Mouse (Mus musculus) limb, embryonic 15.5 days (tissue): ENCODE measurements around the gene Abhd14b. TPM values are rescaled to one million over a fixed set of nuclear protein-coding genes. Genes with fewer than 3 reads are reported as not detected.
"Not testable (repeated sequence)": the region's sequence is repeated elsewhere in the genome, so short reads cannot be mapped to it uniquely, and the experiment has no call there.

Experiments
- ATAC-seq: fragments of 200-750 bp; cut with Nextera tagmentation; 2 replicates; pipeline ENCODE4 v1.8.0; 2017; ENCODE audit warnings: low read depth, moderate TSS enrichment; ENCODE audit not compliant: insufficient number of reproducible peaks, low FRiP score, low TSS enrichment
- H3K27ac ChIP-seq: fragments of 300-500 bp; sonication (generic); 2 replicates; pipeline ENCODE4 v1.5.1; 2015; ENCODE audit warnings: moderate library complexity, mild to moderate bottlenecking, inconsistent platforms
- H3K27me3 ChIP-seq: fragments of 300-500 bp; sonication (generic); 2 replicates; pipeline ENCODE4 v1.6.1; 2015; ENCODE audit warnings: inconsistent platforms
- H3K36me3 ChIP-seq: fragments of 300-500 bp; sonication (generic); 2 replicates; pipeline ENCODE4 v1.6.1; 2015; ENCODE audit warnings: inconsistent platforms
- H3K4me1 ChIP-seq: fragments of 300-500 bp; sonication (generic); 2 replicates; pipeline ENCODE4 v1.6.1; 2015; ENCODE audit warnings: inconsistent platforms
- H3K4me2 ChIP-seq: fragments of 300-500 bp; sonication (generic); 2 replicates; pipeline ENCODE4 v1.6.1; 2015; ENCODE audit warnings: mild to moderate bottlenecking, inconsistent platforms
- H3K4me3 ChIP-seq: fragments of 300-500 bp; sonication (generic); 2 replicates; pipeline ENCODE4 v1.5.1; 2015; ENCODE audit warnings: mild to moderate bottlenecking, inconsistent platforms
- H3K9ac ChIP-seq: fragments of 300-500 bp; sonication (generic); 2 replicates; pipeline ENCODE4 v1.6.1; 2015; ENCODE audit warnings: inconsistent platforms
- H3K9me3 ChIP-seq: fragments of 300-500 bp; sonication (generic); 2 replicates; pipeline ENCODE4 v1.6.1; 2016; ENCODE audit warnings: inconsistent platforms
- WGBS: fragments of 180-500 bp; shearing (Covaris S2); methylation state at CpG from one replicate; pipeline ENCODE4 v1.1.7; 2015; 5-methylcytosine and 5-hydroxymethylcytosine counted together
- polyA plus RNA-seq: library from polyadenylated mRNA; unstranded; fragments of >200 nt; fragmentation: Nextera tagmentation; extraction: Ambion mirVana; gene quantifications from 2 replicates; pipeline ENCODE4 v1.2.1, GENCODE M21; 2015

Gene Abhd14b
- polyA plus RNA-seq, 1 experiment from 2014 or later: 40.8 TPM

DNA sequence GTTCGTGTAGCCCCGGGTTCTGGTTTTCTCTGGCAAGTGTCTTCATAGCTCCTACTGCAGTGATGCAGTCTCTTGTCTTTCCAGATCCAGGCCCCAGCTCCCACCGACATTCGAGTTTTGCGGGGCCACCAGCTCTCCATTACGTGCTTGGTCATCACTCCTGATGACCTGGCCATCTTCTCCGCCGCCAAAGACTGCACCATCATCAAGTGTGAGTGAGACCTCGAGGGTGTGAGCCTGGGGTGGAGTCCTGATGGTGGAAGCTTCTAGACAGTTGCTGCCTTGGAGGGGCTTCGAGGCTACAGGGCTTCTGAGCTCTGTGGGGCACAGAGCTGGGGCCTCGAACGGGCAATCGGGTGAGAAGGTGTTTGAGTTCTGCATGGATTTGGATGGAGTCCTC, 34.4 kb downstream of the Abhd14b start:
- H3K4me2 ChIP-seq: no peak overlapping the region
- no peak overlapping the region for H3K9ac ChIP-seq
- peaks cover 15% of the 10 kb centered on the region for H3K4me1 ChIP-seq
- H3K4me3 ChIP-seq: no peak overlapping the region
- WGBS: 91% methylated on average over 13 of the region's 13 CpGs
- H3K27ac ChIP-seq: no peak overlapping the region
- H3K36me3 ChIP-seq: peaks cover 69% of the 10 kb centered on the region
- H3K9me3 ChIP-seq: no peaks in the 10 kb centered on the region
- no peak for ATAC-seq
- no peaks in the 10 kb centered on the region for H3K27me3 ChIP-seq

DNA sequence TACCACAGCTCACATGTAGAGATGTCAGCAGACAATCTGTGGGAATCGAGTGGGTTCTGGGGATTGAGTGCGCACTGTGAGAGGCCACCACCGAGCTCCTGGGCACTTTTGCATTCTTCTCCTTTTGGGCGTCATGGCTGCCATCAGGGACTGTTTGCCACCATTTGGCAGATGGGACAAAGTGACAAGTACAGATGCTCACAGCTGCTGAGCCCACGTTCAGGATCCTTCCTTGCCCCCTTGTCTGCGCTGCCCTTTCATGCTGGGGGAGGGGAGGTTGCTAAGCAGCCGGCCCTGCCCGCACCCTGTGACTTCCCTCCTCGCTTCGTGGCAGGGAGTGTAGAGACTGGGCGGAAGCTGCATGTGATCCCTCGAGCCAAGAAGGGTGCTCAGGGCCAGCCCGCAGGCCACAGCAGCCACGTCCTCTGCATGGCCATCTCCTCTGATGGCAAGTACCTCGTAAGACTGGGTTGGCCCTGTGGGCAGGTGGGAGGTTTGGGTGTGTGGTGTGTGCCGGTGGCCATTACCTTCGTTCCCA, 35.4 kb downstream of the Abhd14b start:
- H3K9me3 ChIP-seq: no peaks in the 10 kb centered on the region
- peaks cover 69% of the 10 kb centered on the region for H3K36me3 ChIP-seq
- peaks cover 10% of the 10 kb centered on the region for H3K4me1 ChIP-seq
- H3K27ac ChIP-seq: no peak overlapping the region
- H3K4me3 ChIP-seq: no peak overlapping the region
- H3K27me3 ChIP-seq: no peaks in the 10 kb centered on the region
- no peak for ATAC-seq
- no peak overlapping the region for H3K4me2 ChIP-seq
- WGBS: 87% methylated on average over 17 of the region's 17 CpGs
- no peak overlapping the region for H3K9ac ChIP-seq

DNA sequence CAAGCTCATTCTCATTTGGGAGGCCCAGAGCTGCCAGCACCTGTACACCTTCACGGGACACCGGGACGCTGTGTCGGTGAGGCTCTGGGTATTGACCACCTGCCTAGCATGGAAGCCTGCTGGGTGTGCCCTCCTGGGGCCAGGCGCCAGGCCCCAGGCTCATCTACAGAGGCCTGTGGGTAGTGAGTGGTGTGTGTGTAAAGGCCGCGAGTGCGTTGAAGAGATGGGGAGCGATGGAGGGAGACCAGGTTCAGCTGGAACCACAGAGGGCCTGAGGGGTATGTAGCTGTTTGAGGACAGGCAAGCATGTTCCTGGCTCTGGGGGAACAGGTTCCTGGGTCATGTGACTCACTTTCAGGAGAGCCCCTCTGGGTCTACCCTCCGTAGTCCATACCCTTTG, 35.9 kb downstream of the Abhd14b start:
- Histone ChIP-seq H3K36me3 (peaks cover 69% of the 10 kb centered on the region), H3K4me3 (no peak overlapping the region), H3K27ac (no peak overlapping the region), H3K27me3 (no peaks in the 10 kb centered on the region), H3K4me2 (no peak overlapping the region), H3K9me3 (no peaks in the 10 kb centered on the region), H3K9ac (no peak overlapping the region), H3K4me1 (peaks cover 5% of the 10 kb centered on the region)
- 0 out of 2 replicates have a peak, but pooled peaks have one; percentile 19 for ATAC-seq
- 97% methylated on average over 10 of the region's 10 CpGs for WGBS

DNA sequence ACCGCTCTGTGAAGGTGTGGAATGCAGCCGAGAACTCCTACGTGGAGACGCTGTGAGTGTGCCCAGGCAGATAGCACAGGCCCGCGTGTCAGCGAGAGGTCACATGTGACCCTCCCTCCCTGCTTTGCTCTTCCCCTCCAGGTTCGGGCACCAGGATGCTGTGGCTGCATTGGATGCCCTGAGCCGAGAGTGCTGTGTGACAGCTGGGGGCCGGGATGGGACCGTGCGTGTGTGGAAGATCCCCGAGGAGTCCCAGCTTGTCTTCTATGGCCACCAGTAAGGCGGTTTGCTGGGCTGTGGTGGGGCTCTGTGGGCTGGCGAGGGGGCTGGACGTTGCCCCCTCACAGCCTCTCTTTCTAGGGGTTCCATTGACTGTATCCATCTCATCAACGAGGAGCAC, 36.3 kb downstream of the Abhd14b start:
- Histone ChIP-seq H3K4me3 (no peak overlapping the region), H3K27me3 (no peaks in the 10 kb centered on the region), H3K4me2 (no peak overlapping the region), H3K4me1 (peaks cover under 1% of the 10 kb centered on the region; the same call in 1 of the 2 replicates), H3K36me3 (peaks cover 69% of the 10 kb centered on the region), H3K9me3 (no peaks in the 10 kb centered on the region), H3K9ac (no peak overlapping the region), H3K27ac (no peak overlapping the region)
- WGBS: 90% methylated on average over 17 of the region's 17 CpGs
- ATAC-seq: 0 out of 2 replicates have a peak, but pooled peaks have one; percentile 13

DNA sequence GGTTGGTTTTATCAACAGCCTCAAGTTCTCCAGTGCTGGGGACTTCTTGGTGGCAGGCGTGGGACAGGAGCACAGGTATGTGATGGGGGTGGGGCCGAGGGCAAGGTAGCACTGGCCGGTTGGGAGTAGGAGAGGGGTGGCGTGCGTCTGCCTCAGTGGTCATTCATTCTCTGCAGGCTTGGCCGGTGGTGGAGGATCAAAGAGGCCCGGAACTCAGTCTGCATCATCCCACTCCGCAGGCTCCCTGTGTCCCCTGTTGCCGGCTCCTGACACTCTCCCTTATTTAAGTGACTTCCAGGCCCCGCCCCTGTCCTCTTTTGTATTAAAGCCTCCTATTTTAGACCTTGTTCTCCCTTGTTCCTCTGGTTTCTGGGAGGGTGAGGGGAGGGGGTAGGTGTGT, 37.8 kb downstream of the Abhd14b start:
- WGBS: 80% methylated on average over 10 of the region's 10 CpGs
- H3K9ac ChIP-seq: no peak overlapping the region
- H3K36me3 ChIP-seq: peaks cover 61% of the 10 kb centered on the region
- no peak overlapping the region for H3K4me3 ChIP-seq
- ATAC-seq: no peak
- no peak overlapping the region for H3K27ac ChIP-seq
- H3K4me1 ChIP-seq: no peaks in the 10 kb centered on the region
- H3K9me3 ChIP-seq: no peaks in the 10 kb centered on the region
- H3K4me2 ChIP-seq: no peak overlapping the region
- H3K27me3 ChIP-seq: no peaks in the 10 kb centered on the region

DNA sequence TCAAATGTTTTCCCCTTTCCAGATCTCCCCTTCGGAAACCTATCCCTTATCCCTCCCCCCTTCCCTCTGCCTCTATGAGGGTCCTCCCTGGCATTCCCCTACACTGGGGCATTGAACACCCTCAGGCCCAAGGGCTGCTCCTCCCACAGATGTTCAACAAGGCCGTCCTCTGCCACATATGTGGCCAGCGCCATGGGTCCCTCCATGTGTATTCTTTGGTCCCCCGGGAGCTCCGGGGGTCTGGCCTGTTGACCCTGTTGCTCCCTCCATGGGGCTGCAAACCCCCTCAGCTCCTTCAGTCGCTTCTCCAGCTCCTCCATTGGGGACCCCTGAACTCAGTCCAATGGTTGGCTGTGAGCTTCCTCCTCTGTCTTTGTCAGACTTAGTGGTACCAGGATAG, 40.3 kb downstream of the Abhd14b start:
- H3K9ac ChIP-seq, H3K27ac ChIP-seq, H3K4me1 ChIP-seq, H3K4me2 ChIP-seq, H3K9me3 ChIP-seq, ATAC-seq, H3K4me3 ChIP-seq, H3K27me3 ChIP-seq: not testable (repeated sequence)
- H3K36me3 ChIP-seq: peaks cover 39% of the 10 kb centered on the region
- 88% methylated on average over 6 of the region's 6 CpGs for WGBS

DNA sequence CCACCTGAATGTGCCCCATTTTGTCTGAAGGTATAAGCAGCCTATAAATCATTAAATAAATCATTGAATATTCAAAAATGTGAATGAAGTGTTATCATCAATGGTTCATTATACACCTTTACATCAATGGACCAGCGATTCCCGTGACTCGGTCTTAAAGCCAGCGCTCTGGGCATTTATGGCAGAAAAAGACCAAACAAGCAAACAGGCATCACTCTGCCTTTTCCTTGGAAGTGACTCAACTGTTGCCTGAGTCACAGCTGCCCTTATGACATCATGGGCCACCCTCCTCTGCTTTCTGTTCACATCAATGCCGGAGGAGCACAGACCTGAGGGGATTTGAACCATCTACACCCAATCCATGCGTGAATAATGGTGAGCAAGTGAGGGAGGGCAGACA, 52.4 kb downstream of the Abhd14b start, which contains the start of gene Iqcf1:
Iqcf1 (plus strand) TSS at position 301 of the 400 bp plus-strand sequence.
- H3K36me3 ChIP-seq: no peaks in the 10 kb centered on the region
- no peaks in the 10 kb centered on the region for H3K9me3 ChIP-seq
- H3K4me3 ChIP-seq: no peak within 1 kb of the TSS
- no peak for ATAC-seq
- H3K4me2 ChIP-seq: no peak within 1 kb of the TSS
- no peak within 1 kb of the TSS for H3K9ac ChIP-seq
- H3K27me3 ChIP-seq: no peaks in the 10 kb centered on the region
- 94% methylated on average over 6 of the region's 6 CpGs for WGBS
- no peak within 1 kb of the TSS for H3K27ac ChIP-seq
- H3K4me1 ChIP-seq: no peaks in the 10 kb centered on the region

DNA sequence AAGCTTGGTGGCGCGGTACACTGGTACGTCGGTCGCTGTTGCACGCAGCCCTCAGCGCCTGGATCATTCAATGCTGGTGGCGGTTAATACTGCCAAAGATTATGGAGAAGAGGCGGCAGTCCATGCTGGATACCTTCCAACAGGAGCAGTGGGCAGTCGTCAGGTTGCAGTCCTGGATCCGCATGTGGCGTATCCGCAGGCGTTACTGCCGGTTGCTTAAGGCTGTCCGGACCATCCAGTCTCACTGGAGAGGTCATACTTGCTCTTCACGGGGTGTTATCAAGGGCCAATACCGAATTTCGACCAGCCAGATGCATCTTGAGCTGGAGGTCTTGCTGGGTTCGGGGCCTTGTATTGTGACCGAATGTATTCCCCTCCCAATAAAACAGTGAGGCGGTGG, 54.6 kb downstream of the Abhd14b start:
- WGBS: 87% methylated on average over 22 of the region's 22 CpGs
- no peak for ATAC-seq

More for the DNA sequence above, 54.6 kb downstream of the Abhd14b start:
- H3K27me3 ChIP-seq: no peaks in the 10 kb centered on the region
- no peak overlapping the region for H3K4me3 ChIP-seq
- H3K27ac ChIP-seq: no peak overlapping the region
- no peak overlapping the region for H3K4me2 ChIP-seq
- H3K36me3 ChIP-seq: no peaks in the 10 kb centered on the region
- H3K9ac ChIP-seq: no peak overlapping the region
- H3K9me3 ChIP-seq: no peaks in the 10 kb centered on the region
- no peaks in the 10 kb centered on the region for H3K4me1 ChIP-seq

Other genes with a start within 250 kb of the Abhd14b start
- 48.6 and 52.2 TPM in 2 replicates for gene Ppm1m, start 247.7 kb upstream of the Abhd14b start, polyA plus RNA-seq
- 60.0 and 68.5 TPM in 2 replicates for gene Twf2, start 244.4 kb upstream of the Abhd14b start, polyA plus RNA-seq
- 0.07 and 0.12 TPM in 2 replicates for gene Tlr9, start 224.9 kb upstream of the Abhd14b start, polyA plus RNA-seq
- 100 and 110 TPM in 2 replicates for gene Alas1, start 198.8 kb upstream of the Abhd14b start, polyA plus RNA-seq
- gene Poc1a, start 166.4 kb upstream of the Abhd14b start, polyA plus RNA-seq: 19.1 and 21.3 TPM in 2 replicates
- 39.0 and 47.0 TPM in 2 replicates for gene Dusp7, start 78.8 kb upstream of the Abhd14b start, polyA plus RNA-seq
- 786 and 956 TPM in 2 replicates for gene Rpl29, start 18.0 kb upstream of the Abhd14b start, polyA plus RNA-seq
- gene Acy1, start 9.1 kb upstream of the Abhd14b start, polyA plus RNA-seq: 42.2 and 48.6 TPM in 2 replicates
- gene Abhd14a, start 219 bp downstream of the Abhd14b start, polyA plus RNA-seq: 75.0 TPM in 2 replicates
- 83.2 and 91.4 TPM in 2 replicates for gene Pcbp4, start 5.8 kb downstream of the Abhd14b start, polyA plus RNA-seq
- 0.37 and 0.55 TPM in 2 replicates for gene Gpr62, start 18.5 kb downstream of the Abhd14b start, polyA plus RNA-seq
- 39.9 and 40.2 TPM in 2 replicates for gene Rrp9, start 28.5 kb downstream of the Abhd14b start, polyA plus RNA-seq
- 6.1 and 8.5 TPM in 2 replicates for gene Parp3, start 29.5 kb downstream of the Abhd14b start, polyA plus RNA-seq
- gene Iqcf1, start 52.5 kb downstream of the Abhd14b start, polyA plus RNA-seq: not detected in 2 replicates
- not detected in 2 replicates for gene Iqcf5, start 67.1 kb downstream of the Abhd14b start, polyA plus RNA-seq
- gene Iqcf3, start 114.2 kb downstream of the Abhd14b start, polyA plus RNA-seq: not detected in 2 replicates
- not detected in 2 replicates for gene Iqcf4, start 123.5 kb downstream of the Abhd14b start, polyA plus RNA-seq
- not detected in 2 replicates for gene Iqcf6, start 179.1 kb downstream of the Abhd14b start, polyA plus RNA-seq
- gene Grm2, start 208.6 kb downstream of the Abhd14b start, polyA plus RNA-seq: 0.06 and 0.09 TPM in 2 replicates
- gene Tex264, start 238.5 kb downstream of the Abhd14b start, polyA plus RNA-seq: 72.9 and 79.5 TPM in 2 replicates